Mouse (Mus musculus) WW6 (cell line): ENCODE data around the gene Gng7.
A peak's percentile ranks its signal among the peaks of the same experiment; 100 is the strongest.
"Not testable (repeated sequence)": the region's sequence is repeated elsewhere in the genome, so short reads cannot be mapped to it uniquely, and the experiment has no call there.

Experiments
- DNase-seq: peaks from one replicate; pipeline ENCODE4 v3.0.0-alpha.2; 2013; ENCODE audit warnings: low read depth, low spot score

Gene Gng7

GRCm38 (mm10) chr10:81014393-81015384, at the start of gene Gng7:
Gene Gng7 (minus strand): TSS chr10:81014945.
- peak; percentile 96 for DNase-seq

GRCm38 (mm10) chr10:81064519-81064918, 49.8 kb upstream of the Gng7 start:
- not testable (repeated sequence) for DNase-seq

GRCm38 (mm10) chr10:81062710-81063109, 48.0 kb upstream of the Gng7 start:
- DNase-seq: no peak

- peak; percentile 98 for DNase-seq
These were observed 45.1 kb upstream of the Gng7 start, which contains the start of gene Sgta for GRCm38 (mm10) chr10:81059603-81060543. Gene Sgta (minus strand): TSS chr10:81060181.

- DNase-seq: no peak
These were observed 44.2 kb upstream of the Gng7 start for GRCm38 (mm10) chr10:81058896-81059295.

- DNase-seq: no peak
These were observed 42.8 kb upstream of the Gng7 start for GRCm38 (mm10) chr10:81057406-81058130.

- not testable (repeated sequence) for DNase-seq
These were observed 41.1 kb upstream of the Gng7 start for GRCm38 (mm10) chr10:81055802-81056340.

GRCm38 (mm10) chr10:81055169-81055568, 40.4 kb upstream of the Gng7 start:
- no peak for DNase-seq

- DNase-seq: no peak
These were observed 37.8 kb upstream of the Gng7 start for GRCm38 (mm10) chr10:81052577-81052976.

- no peak for DNase-seq
These were observed 36.4 kb upstream of the Gng7 start for GRCm38 (mm10) chr10:81051133-81051532.

- DNase-seq: no peak
These were observed 35.9 kb upstream of the Gng7 start for GRCm38 (mm10) chr10:81050645-81051044.

- not testable (repeated sequence) for DNase-seq
These were observed 30.5 kb upstream of the Gng7 start for GRCm38 (mm10) chr10:81045246-81045645.

GRCm38 (mm10) chr10:81041458-81042175, 26.9 kb upstream of the Gng7 start:
- no peak for DNase-seq

- peak; percentile 98 for DNase-seq
These were observed 22.3 kb upstream of the Gng7 start, which contains the start of gene Slc39a3 for GRCm38 (mm10) chr10:81036988-81037580. Gene Slc39a3 (minus strand): TSS chr10:81037426.

GRCm38 (mm10) chr10:81036251-81036650, 21.5 kb upstream of the Gng7 start:
- DNase-seq: no peak

GRCm38 (mm10) chr10:81033586-81033985, 18.8 kb upstream of the Gng7 start:
- no peak for DNase-seq

GRCm38 (mm10) chr10:81029031-81029430, 14.3 kb upstream of the Gng7 start:
- no peak for DNase-seq

GRCm38 (mm10) chr10:81028219-81028618, 13.5 kb upstream of the Gng7 start:
- DNase-seq: no peak

GRCm38 (mm10) chr10:81027331-81027730, 12.6 kb upstream of the Gng7 start:
- DNase-seq: no peak

GRCm38 (mm10) chr10:81026857-81027256, 12.1 kb upstream of the Gng7 start:
- no peak for DNase-seq
